Mouse (Mus musculus) hindbrain, embryonic 14.5 days (tissue): ENCODE results near the gene Ilf3. TPM values are rescaled to one million over a fixed set of nuclear protein-coding genes. Genes with fewer than 3 reads are reported as not detected.

ENCODE experiments used
- ATAC-seq: fragments of 200-750 bp; cut with Nextera tagmentation; 2 replicates; pipeline ENCODE4 v1.8.0; 2017; ENCODE audit warnings: moderate number of reproducible peaks, mild to moderate bottlenecking, moderate TSS enrichment, moderate library complexity; ENCODE audit not compliant: low FRiP score
- DNase-seq: peaks from one replicate; pipeline ENCODE4 v3.0.0-alpha.2; 2015; ENCODE audit warnings: low spot score
- H3K27ac ChIP-seq: fragments of 300-500 bp; sonication (generic); 2 replicates; pipeline ENCODE4 v1.5.1; 2014; ENCODE audit warnings: mild to moderate bottlenecking, moderate library complexity
- H3K27me3 ChIP-seq: fragments of 300-500 bp; sonication (generic); 2 replicates; pipeline ENCODE4 v1.6.1; 2014; ENCODE audit warnings: mild to moderate bottlenecking, low read length, mixed read lengths; ENCODE audit not compliant: control insufficient read depth, insufficient read depth
- H3K36me3 ChIP-seq: fragments of 300-500 bp; sonication (generic); replicated peaks from 2 replicates; pipeline ENCODE4 v1.6.1; 2014; ENCODE audit not compliant: control insufficient read depth, insufficient read depth
- H3K4me1 ChIP-seq: fragments of 300-500 bp; sonication (generic); replicated peaks from 2 replicates; pipeline ENCODE4 v1.6.1; 2014; ENCODE audit warnings: antibody characterized with exemption, low read length, mixed read lengths; ENCODE audit not compliant: control insufficient read depth, insufficient read depth
- H3K4me2 ChIP-seq: fragments of 300-500 bp; sonication (generic); replicated peaks from 2 replicates; pipeline ENCODE4 v1.6.1; 2014; ENCODE audit warnings: mild to moderate bottlenecking, moderate library complexity
- H3K4me3 ChIP-seq: fragments of 300-500 bp; sonication (generic); replicated peaks from 2 replicates; pipeline ENCODE4 v1.5.1; 2014; ENCODE audit warnings: mild to moderate bottlenecking, low read length
- H3K9ac ChIP-seq: fragments of 300-500 bp; sonication (generic); 2 replicates; pipeline ENCODE4 v1.6.1; 2014
- H3K9me3 ChIP-seq: fragments of 300-500 bp; sonication (generic); 2 replicates; pipeline ENCODE4 v1.6.1; 2016; ENCODE audit warnings: low read length; ENCODE audit not compliant: control insufficient read depth
- WGBS: fragments of 180-500 bp; shearing (Covaris S2); extraction: QIAGEN DNeasy Blood & Tissue Kit; methylation state at CpG from one replicate; pipeline ENCODE4 v1.1.7; 2014; 5-methylcytosine and 5-hydroxymethylcytosine counted together
- polyA plus RNA-seq: library from polyadenylated mRNA; unstranded; fragments of >200 nt; fragmentation: Nextera tagmentation; extraction: Ambion mirVana; gene quantifications from 2 replicates; pipeline ENCODE4 v1.2.1, GENCODE M21; 2014

Ilf3 gene
- polyA plus RNA-seq, 1 experiment from 2014 or later, result 201 TPM

- no peak overlapping the region for H3K27ac ChIP-seq
- no peaks in the 10 kb centered on the region for H3K27me3 ChIP-seq
- H3K4me1 ChIP-seq, result no peaks in the 10 kb centered on the region
- DNase-seq, result no peak
- 97% methylated on average over 6 of the region's 6 CpGs for WGBS
- H3K9ac ChIP-seq, result no peak overlapping the region
- no peak overlapping the region for H3K4me2 ChIP-seq
- H3K4me3 ChIP-seq, result no peak overlapping the region
- no peaks in the 10 kb centered on the region for H3K9me3 ChIP-seq
- peaks cover 55% of the 10 kb centered on the region for H3K36me3 ChIP-seq
- no peak for ATAC-seq
These were observed 12.9 kb upstream of the Ilf3 start for GRCm38 (mm10) chr9:21354796-21355195.

GRCm38 (mm10) chr9:21356981-21357718 is 10.5 kb upstream of the Ilf3 start:
- 3% methylated on average over 1 of the region's 1 CpGs for WGBS
- H3K9me3 ChIP-seq, result no peaks in the 10 kb centered on the region
- H3K4me3 ChIP-seq, result no peak overlapping the region
- no peaks in the 10 kb centered on the region for H3K4me1 ChIP-seq
- H3K27me3 ChIP-seq, result no peaks in the 10 kb centered on the region
- peak; percentile 88 for DNase-seq
- H3K36me3 ChIP-seq, result peaks cover 34% of the 10 kb centered on the region
- no peak overlapping the region for H3K4me2 ChIP-seq
- peak; percentile 64; the same call in 1 of the 2 replicates for ATAC-seq
- H3K9ac ChIP-seq, result no peak overlapping the region
- H3K27ac ChIP-seq, result no peak overlapping the region

- peak overlapping the region; percentile 73 for H3K27ac ChIP-seq
- H3K36me3 ChIP-seq, result no peaks in the 10 kb centered on the region
- 40% methylated on average over 14 of the region's 14 CpGs for WGBS
- H3K27me3 ChIP-seq, result no peaks in the 10 kb centered on the region
- H3K9ac ChIP-seq, result peak overlapping the region; percentile 43
- ATAC-seq (peak; percentile 14; the same call in 1 of the 2 replicates), DNase-seq (peak; percentile 66)
- H3K4me1 ChIP-seq, result peaks cover 22% of the 10 kb centered on the region
- H3K4me3 ChIP-seq, result peak overlapping the region; percentile 21
- peak overlapping the region; percentile 53 for H3K4me2 ChIP-seq
- H3K9me3 ChIP-seq, result no peaks in the 10 kb centered on the region
These were observed 990 bp upstream of the Ilf3 start for GRCm38 (mm10) chr9:21366541-21367220.

- peak; percentile 60 for ATAC-seq
- Histone ChIP-seq H3K9ac (peak overlapping the region; percentile 83), H3K27me3 (no peaks in the 10 kb centered on the region), H3K4me2 (peak overlapping the region; percentile 80), H3K4me3 (peak overlapping the region; percentile 63), H3K36me3 (0 out of 2 replicates have a peak, but pooled peaks cover 8% of the 10 kb centered on the region), H3K9me3 (no peaks in the 10 kb centered on the region), H3K4me1 (peaks cover 31% of the 10 kb centered on the region), H3K27ac (peak overlapping the region; percentile 92)
- DNase-seq, result peak; percentile 73
- 0% methylated on average over 28 of the region's 38 CpGs for WGBS
These were observed 487 bp downstream of the Ilf3 start for GRCm38 (mm10) chr9:21368131-21368584.

GRCm38 (mm10) chr9:21369080-21369479 is 1.4 kb downstream of the Ilf3 start:
- H3K4me3 ChIP-seq, result peak overlapping the region; percentile 63
- H3K4me2 ChIP-seq, result peak overlapping the region; percentile 80
- WGBS, result 62% methylated on average over 11 of the region's 11 CpGs
- H3K27me3 ChIP-seq, result no peaks in the 10 kb centered on the region
- no peak overlapping the region for H3K27ac ChIP-seq
- H3K9ac ChIP-seq, result peak overlapping the region; percentile 83
- H3K36me3 ChIP-seq, result 0 out of 2 replicates have a peak, but pooled peaks cover 8% of the 10 kb centered on the region
- DNase-seq, result no peak
- H3K4me1 ChIP-seq, result peaks cover 31% of the 10 kb centered on the region
- H3K9me3 ChIP-seq, result no peaks in the 10 kb centered on the region
- no peak for ATAC-seq

- ATAC-seq (no peak), DNase-seq (no peak)
- 72% methylated on average over 2 of the region's 2 CpGs for WGBS
- Histone ChIP-seq H3K27ac (no peak overlapping the region), H3K4me2 (peak overlapping the region; percentile 80), H3K27me3 (no peaks in the 10 kb centered on the region), H3K9ac (no peak overlapping the region), H3K4me3 (no peak overlapping the region), H3K36me3 (0 out of 2 replicates have a peak, but pooled peaks cover 8% of the 10 kb centered on the region), H3K4me1 (peaks cover 31% of the 10 kb centered on the region), H3K9me3 (no peaks in the 10 kb centered on the region)
These were observed 3.2 kb downstream of the Ilf3 start for GRCm38 (mm10) chr9:21370876-21371275.

- ATAC-seq, result no peak
- H3K4me1 ChIP-seq, result peaks cover 33% of the 10 kb centered on the region
- H3K27me3 ChIP-seq, result no peaks in the 10 kb centered on the region
- H3K9me3 ChIP-seq, result no peaks in the 10 kb centered on the region
- 0 out of 2 replicates have a peak, but pooled peaks cover 8% of the 10 kb centered on the region for H3K36me3 ChIP-seq
- no peak overlapping the region for H3K27ac ChIP-seq
- no peak overlapping the region for H3K9ac ChIP-seq
- H3K4me2 ChIP-seq, result no peak overlapping the region
- DNase-seq, result no peak
- H3K4me3 ChIP-seq, result no peak overlapping the region
- WGBS, result 61% methylated on average over 1 of the region's 1 CpGs
These were observed 4.8 kb downstream of the Ilf3 start for GRCm38 (mm10) chr9:21372508-21372907.

- H3K4me1 ChIP-seq, result peaks cover 8% of the 10 kb centered on the region; the same call in 1 of the 2 replicates
- no peak overlapping the region for H3K27ac ChIP-seq
- H3K4me2 ChIP-seq, result no peak overlapping the region
- no peak overlapping the region for H3K9ac ChIP-seq
- no peak for ATAC-seq
- 85% methylated on average over 3 of the region's 3 CpGs for WGBS
- DNase-seq, result no peak
- H3K27me3 ChIP-seq, result no peaks in the 10 kb centered on the region
- peaks cover 8% of the 10 kb centered on the region for H3K36me3 ChIP-seq
- no peaks in the 10 kb centered on the region for H3K9me3 ChIP-seq
- no peak overlapping the region for H3K4me3 ChIP-seq
These were observed 11.5 kb downstream of the Ilf3 start for GRCm38 (mm10) chr9:21379195-21379594.

- no peaks in the 10 kb centered on the region for H3K27me3 ChIP-seq
- H3K4me3 ChIP-seq, result no peak overlapping the region
- H3K9me3 ChIP-seq, result no peaks in the 10 kb centered on the region
- H3K9ac ChIP-seq, result no peak overlapping the region
- no peak overlapping the region for H3K4me2 ChIP-seq
- H3K4me1 ChIP-seq, result peaks cover 8% of the 10 kb centered on the region; the same call in 1 of the 2 replicates
- no peak overlapping the region for H3K27ac ChIP-seq
- ATAC-seq (no peak), DNase-seq (no peak)
- peaks cover 8% of the 10 kb centered on the region for H3K36me3 ChIP-seq
These were observed 13.2 kb downstream of the Ilf3 start for GRCm38 (mm10) chr9:21380868-21381267.
